Mouse (Mus musculus) kidney, adult 18-20 months (tissue): ENCODE results near the gene Atl2.

ENCODE experiments used
- DNase-seq: peaks from one replicate; pipeline ENCODE4 v3.0.0; 2021

The Atl2 gene

GRCm38 (mm10) chr17:79816896-79817295, 79.0 kb downstream of the Atl2 start:
- DNase-seq: no peak

GRCm38 (mm10) chr17:79810421-79810820, 85.5 kb downstream of the Atl2 start:
- DNase-seq: no peak

- no peak for DNase-seq
Observed at GRCm38 (mm10) chr17:79809491-79810316, 86.2 kb downstream of the Atl2 start.

- no peak for DNase-seq
Observed at GRCm38 (mm10) chr17:79807237-79807930, 88.5 kb downstream of the Atl2 start.

GRCm38 (mm10) chr17:79804747-79805146, 91.2 kb downstream of the Atl2 start:
- no peak for DNase-seq

- DNase-seq: no peak
Observed at GRCm38 (mm10) chr17:79802056-79802455, 93.9 kb downstream of the Atl2 start.

GRCm38 (mm10) chr17:79798831-79799230, 97.1 kb downstream of the Atl2 start:
- DNase-seq: no peak
